Mouse (Mus musculus) gastrocnemius, postnatal 4 days (tissue): ENCODE measurements around the gene Zc3h7a. TPM values are rescaled to one million over a fixed set of nuclear protein-coding genes. Genes with fewer than 3 reads are reported as not detected.
"Not testable (repeated sequence)": the region's sequence is repeated elsewhere in the genome, so short reads cannot be mapped to it uniquely, and the experiment has no call there.

Source experiments
- DNase-seq, 2 experiments: peaks; one replicate each; pipeline ENCODE4 v3.0.0; 2021 to 2022; ENCODE audit warnings: low spot score in 2 of 2, mixed read lengths in 2 of 2
- long read RNA-seq, 2 experiments: library from polyadenylated mRNA; stranded (forward); transcript quantifications; one replicate each; pipeline ENCODE4 v2.0.0; 2021
- total RNA-seq, 2 experiments: library from RNA; stranded (reverse); gene quantifications; 2 replicates each; pipeline ENCODE4 v1.2.3; 2021

The Zc3h7a gene
- total RNA-seq = 10 to 100 TPM; 50.3 to 67.3 TPM
- long read RNA-seq, experiment 1, transcript Zc3h7a-201 (23 exons, 3,825 nt) = major isoform, 8 of 27 reads
- long read RNA-seq, experiment 1, partial matches to known transcripts = 6 of 27 reads
- long read RNA-seq, experiment 1, other reads (novel, unspliced or antisense) = 13 of 27 reads
- long read RNA-seq, experiment 2, transcript Zc3h7a-201 (23 exons, 3,825 nt) = major isoform, 6 of 37 reads
- long read RNA-seq, experiment 2, partial matches to known transcripts = 10 of 37 reads
- long read RNA-seq, experiment 2, other reads (novel, unspliced or antisense) = 21 of 37 reads

GRCm38 (mm10) chr16:11176208-11176883 lies at the start of gene Zc3h7a:
Gene Zc3h7a, minus strand, starts transcription at chr16:11176393.
- DNase-seq = peak; percentile 89 to 91

GRCm38 (mm10) chr16:11217801-11218200 lies 41.6 kb upstream of the Zc3h7a start:
- DNase-seq = no peak

GRCm38 (mm10) chr16:11203600-11204390 lies 27.6 kb upstream of the Zc3h7a start:
- DNase-seq = no peak

- peak; percentile 79 to 92 for DNase-seq
These were observed 26.7 kb upstream of the Zc3h7a start, which contains the start of gene Rsl1d1 for GRCm38 (mm10) chr16:11202571-11203554. Gene Rsl1d1, minus strand, starts transcription at chr16:11203331.

GRCm38 (mm10) chr16:11201740-11202394 lies 25.7 kb upstream of the Zc3h7a start:
- DNase-seq = no peak

GRCm38 (mm10) chr16:11200247-11200646 lies 24.1 kb upstream of the Zc3h7a start:
- no peak for DNase-seq

GRCm38 (mm10) chr16:11198467-11198866 lies 22.3 kb upstream of the Zc3h7a start:
- no peak for DNase-seq

GRCm38 (mm10) chr16:11197052-11197451 lies 20.9 kb upstream of the Zc3h7a start:
- no peak for DNase-seq

- DNase-seq = no peak
These were observed 17.0 kb upstream of the Zc3h7a start for GRCm38 (mm10) chr16:11193231-11193630.

- no peak for DNase-seq
These were observed 14.0 kb upstream of the Zc3h7a start for GRCm38 (mm10) chr16:11190150-11190549.

- no peak for DNase-seq
These were observed 1.2 kb upstream of the Zc3h7a start for GRCm38 (mm10) chr16:11177404-11177803.

- DNase-seq = no peak
These were observed 671 bp upstream of the Zc3h7a start for GRCm38 (mm10) chr16:11176884-11177244.

- DNase-seq = peak; percentile 31 to 69
These were observed 545 bp downstream of the Zc3h7a start for GRCm38 (mm10) chr16:11175489-11176207.

- DNase-seq = no peak
These were observed 1.1 kb downstream of the Zc3h7a start for GRCm38 (mm10) chr16:11175100-11175488.

- DNase-seq = peak in 1 of 2 experiments; percentile 64
These were observed 1.5 kb downstream of the Zc3h7a start for GRCm38 (mm10) chr16:11174671-11175081.

- DNase-seq = no peak
These were observed 4.5 kb downstream of the Zc3h7a start for GRCm38 (mm10) chr16:11171679-11172078.

- DNase-seq = no peak
These were observed 9.8 kb downstream of the Zc3h7a start for GRCm38 (mm10) chr16:11166431-11166830.

GRCm38 (mm10) chr16:11164695-11165255 lies 11.4 kb downstream of the Zc3h7a start:
- DNase-seq = no peak

GRCm38 (mm10) chr16:11157721-11158120 lies 18.5 kb downstream of the Zc3h7a start:
- not testable (repeated sequence) for DNase-seq
